Mouse (Mus musculus) CD4-positive, CD25-positive, alpha-beta regulatory T cell, adult 4 months (primary cell): ENCODE results near the gene Kcnab1. TPM values are rescaled to one million over a fixed set of nuclear protein-coding genes. Genes with fewer than 3 reads are reported as not detected.

Experiments used
- ATAC-seq: one replicate; pipeline ENCODE4 v1.8.0; 2017
- polyA plus RNA-seq, 2 experiments: library from polyadenylated mRNA; unstranded; fragments of 100-300 nt; shearing (Covaris generic); gene quantifications; one replicate each; pipeline ENCODE4 v1.2.1; 2017

The Kcnab1 gene
- polyA plus RNA-seq = 1 to 10 TPM; 1.3 to 1.4 TPM

DNA sequence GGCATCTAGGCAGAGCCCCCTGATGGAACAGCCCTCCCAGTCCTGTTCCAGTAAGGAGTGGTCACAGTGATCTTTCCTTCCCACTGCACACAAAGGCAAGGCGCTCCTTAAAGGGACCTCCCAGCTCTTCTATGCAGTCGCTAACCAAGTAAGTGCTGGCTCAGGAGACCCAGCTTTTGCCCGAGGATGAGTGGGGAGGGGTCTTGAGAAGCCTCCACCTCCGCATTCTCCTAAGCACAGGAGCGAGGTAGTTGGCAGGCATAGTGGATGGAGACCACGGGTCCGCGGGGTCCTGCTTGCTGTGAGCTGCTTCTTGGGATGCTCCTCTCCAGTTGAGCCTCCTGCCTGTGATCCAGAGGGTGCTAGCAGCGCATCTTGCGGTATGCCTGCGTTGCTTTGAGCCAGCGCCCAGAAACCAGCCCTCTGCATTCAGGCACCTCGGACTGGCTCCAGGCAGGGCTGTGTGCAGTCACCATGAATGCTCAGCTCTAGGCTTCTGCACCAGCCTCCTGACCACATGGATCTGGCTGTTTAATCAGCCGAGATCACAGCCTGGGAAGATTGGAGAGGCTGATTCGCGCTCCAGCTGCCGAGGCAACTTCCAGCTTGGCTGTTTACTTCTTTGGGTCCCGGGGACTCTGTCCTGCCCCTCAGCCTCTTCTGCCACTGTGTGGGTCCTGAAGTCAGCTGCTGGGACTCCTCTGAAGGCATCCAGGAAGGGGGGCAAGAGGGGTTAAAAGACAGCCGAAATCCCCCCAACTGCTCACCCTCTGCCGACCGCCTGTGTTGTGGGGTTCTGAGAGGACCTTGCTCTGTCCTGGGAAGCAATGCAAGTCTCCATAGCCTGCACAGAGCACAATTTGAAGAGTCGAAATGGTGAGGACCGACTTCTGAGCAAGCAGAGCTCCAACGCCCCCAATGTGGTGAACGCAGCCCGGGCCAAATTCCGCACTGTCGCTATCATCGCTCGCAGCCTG lies at the start of gene Kcnab1:
Gene Kcnab1, plus strand, starts transcription at position 440 of the 977 bp plus-strand sequence.
- no peak for ATAC-seq

GRCm38 (mm10) chr3:65088295-65088694 lies 20.9 kb upstream of the Kcnab1 start:
- ATAC-seq = no peak

DNA sequence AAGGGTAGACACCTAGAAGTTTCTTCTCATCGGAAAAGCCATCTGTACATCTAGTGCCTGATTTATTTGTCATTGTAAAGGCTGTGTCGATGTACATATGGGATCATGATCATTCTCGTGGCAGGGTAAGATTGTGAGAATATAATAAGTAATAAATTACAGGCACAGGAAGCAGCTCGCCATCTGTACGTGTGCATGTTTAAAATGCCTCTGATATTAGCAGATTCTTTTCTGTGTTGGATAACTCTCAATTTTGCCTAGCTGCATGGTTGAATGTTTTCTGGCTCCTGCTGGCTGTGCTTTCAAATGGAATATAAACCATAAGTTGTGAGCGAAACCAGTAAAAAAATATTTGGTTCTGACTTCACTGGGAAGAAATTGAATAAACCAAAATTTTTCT lies 5.1 kb upstream of the Kcnab1 start:
- ATAC-seq = no peak

- no peak for ATAC-seq
These were observed 1.0 kb downstream of the Kcnab1 start for GRCm38 (mm10) chr3:65110190-65110589.

- no peak for ATAC-seq
These were observed 2.0 kb downstream of the Kcnab1 start for GRCm38 (mm10) chr3:65111176-65111575.

DNA sequence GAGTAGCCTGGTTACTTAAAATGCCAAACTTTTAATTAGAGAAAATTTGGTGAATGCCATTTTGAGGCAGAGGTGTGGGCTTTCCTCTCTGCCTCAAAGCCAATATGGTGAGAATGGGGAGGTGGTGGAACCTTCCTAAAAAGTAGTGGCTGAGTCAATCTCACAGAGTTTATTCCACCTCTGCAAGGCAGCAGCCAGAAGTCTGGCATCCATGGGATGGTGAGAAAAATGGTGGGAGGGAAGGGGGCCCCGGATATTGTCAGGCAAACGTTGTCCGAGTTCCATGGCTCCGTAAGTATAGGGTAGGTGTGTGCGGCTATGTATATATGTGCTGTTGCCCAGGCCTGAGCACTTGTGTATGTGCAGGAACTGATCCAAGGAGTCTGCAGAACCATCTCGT lies 6.0 kb downstream of the Kcnab1 start:
- no peak for ATAC-seq

DNA sequence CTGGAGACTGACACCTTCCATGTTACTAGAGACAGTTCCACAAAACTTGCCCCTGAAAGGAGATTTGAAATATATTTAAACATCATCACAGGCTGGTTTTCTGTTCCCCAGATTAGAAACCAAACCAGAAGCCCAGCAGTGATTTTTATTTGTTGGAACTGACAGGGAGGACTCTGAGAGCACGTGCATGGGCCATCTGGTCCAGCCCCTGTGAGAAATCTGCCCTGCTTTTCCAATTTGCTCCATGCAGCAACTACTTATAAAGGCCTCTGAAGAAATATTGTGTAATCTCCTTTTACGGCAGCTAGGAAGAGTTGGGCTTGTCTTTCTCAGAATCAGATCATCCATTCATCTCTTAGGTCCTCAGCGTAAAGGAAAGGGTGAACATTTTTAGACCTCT lies 7.8 kb downstream of the Kcnab1 start:
- no peak for ATAC-seq

DNA sequence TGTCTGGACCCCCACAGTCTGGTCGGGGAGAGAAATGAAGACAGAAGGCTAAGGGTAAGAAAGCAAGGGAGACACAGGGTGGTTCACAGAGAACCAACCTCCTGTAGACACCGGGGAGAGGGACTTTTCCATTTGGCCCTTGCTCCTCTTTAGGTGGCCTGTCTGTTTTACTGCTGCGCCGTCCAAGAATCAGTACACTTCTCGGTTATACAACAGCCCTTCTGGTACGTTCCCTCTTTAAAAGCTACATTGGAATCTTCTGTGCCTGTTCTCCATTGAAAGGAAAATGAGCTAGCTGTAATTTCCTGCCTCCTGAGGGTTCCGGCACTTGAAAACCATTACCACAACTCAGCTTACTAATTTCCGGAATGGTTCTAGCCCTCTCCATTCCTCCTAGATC lies 8.2 kb downstream of the Kcnab1 start:
- ATAC-seq = no peak

- no peak for ATAC-seq
These were observed 15.8 kb downstream of the Kcnab1 start for GRCm38 (mm10) chr3:65124975-65125374.

GRCm38 (mm10) chr3:65129625-65130024 lies 20.4 kb downstream of the Kcnab1 start:
- ATAC-seq = no peak

- no peak for ATAC-seq
These were observed 25.7 kb downstream of the Kcnab1 start for GRCm38 (mm10) chr3:65134931-65135330.

- ATAC-seq = no peak
These were observed 27.7 kb downstream of the Kcnab1 start for GRCm38 (mm10) chr3:65136897-65137296.

- ATAC-seq = no peak
These were observed 29.6 kb downstream of the Kcnab1 start for GRCm38 (mm10) chr3:65138739-65139138.

DNA sequence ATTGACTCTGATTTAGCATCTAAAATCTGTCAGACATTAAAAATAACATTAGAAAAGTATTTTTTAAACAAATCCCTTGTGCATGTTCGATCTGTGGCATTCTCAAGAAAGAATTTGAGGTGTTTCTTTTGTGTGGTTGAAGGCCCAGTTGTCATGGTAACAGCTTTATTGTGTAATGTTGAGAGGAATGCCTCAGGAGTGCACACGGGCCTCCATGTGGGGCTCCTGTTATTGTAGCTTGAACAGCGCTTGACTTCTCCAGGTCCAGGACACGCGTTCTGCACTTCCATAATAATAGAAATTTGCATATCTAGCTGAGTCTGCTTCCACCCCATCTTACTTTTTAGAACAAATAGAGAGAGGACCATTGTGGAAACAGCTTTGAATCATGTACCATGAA lies 36.0 kb downstream of the Kcnab1 start:
- no peak for ATAC-seq

- ATAC-seq = no peak
These were observed 42.6 kb downstream of the Kcnab1 start for GRCm38 (mm10) chr3:65151808-65152207.

GRCm38 (mm10) chr3:65172964-65173363 lies 63.8 kb downstream of the Kcnab1 start:
- ATAC-seq = no peak

GRCm38 (mm10) chr3:65174564-65174963 lies 65.4 kb downstream of the Kcnab1 start:
- no peak for ATAC-seq

DNA sequence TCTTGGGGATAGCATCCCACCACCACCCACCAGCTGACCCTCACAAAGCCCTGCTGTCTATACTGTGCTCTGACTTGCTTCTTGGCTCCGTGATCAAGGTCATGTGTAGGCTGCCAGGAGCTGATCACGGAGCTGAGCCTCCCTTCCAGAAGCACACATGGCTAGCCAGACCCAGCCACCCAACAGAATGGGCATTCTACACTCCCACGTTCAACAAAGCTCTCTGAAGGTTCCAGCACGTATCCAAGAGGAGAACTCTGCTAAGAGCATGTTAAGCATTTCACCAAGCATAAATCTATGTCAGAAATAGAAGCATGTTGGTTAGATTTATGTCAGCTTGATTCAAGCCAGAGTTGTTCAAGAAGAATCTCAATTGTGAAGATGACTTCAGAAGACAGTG lies 66.6 kb downstream of the Kcnab1 start:
- ATAC-seq = no peak

GRCm38 (mm10) chr3:65176846-65177245 lies 67.7 kb downstream of the Kcnab1 start:
- ATAC-seq = no peak

- no peak for ATAC-seq
These were observed 78.9 kb downstream of the Kcnab1 start for GRCm38 (mm10) chr3:65187833-65188698.

DNA sequence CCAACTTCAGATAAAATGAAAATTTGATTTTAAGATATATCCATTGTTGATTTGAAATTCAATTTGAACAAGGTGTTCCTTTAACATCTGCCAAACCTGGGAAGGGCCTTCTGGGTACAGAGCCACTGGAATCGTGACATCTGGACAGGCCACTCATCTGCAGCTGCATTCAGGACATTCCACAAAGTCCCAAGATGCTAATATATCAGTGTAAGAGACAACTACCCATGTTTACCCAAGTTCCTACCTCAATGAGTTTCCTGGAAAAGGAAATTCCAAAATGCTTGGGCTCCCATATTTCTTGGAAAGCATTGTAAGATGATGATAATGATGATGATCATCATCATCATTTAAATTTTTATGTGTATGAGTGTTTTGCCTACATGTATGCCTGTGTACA lies 91.4 kb downstream of the Kcnab1 start:
- ATAC-seq = no peak

DNA sequence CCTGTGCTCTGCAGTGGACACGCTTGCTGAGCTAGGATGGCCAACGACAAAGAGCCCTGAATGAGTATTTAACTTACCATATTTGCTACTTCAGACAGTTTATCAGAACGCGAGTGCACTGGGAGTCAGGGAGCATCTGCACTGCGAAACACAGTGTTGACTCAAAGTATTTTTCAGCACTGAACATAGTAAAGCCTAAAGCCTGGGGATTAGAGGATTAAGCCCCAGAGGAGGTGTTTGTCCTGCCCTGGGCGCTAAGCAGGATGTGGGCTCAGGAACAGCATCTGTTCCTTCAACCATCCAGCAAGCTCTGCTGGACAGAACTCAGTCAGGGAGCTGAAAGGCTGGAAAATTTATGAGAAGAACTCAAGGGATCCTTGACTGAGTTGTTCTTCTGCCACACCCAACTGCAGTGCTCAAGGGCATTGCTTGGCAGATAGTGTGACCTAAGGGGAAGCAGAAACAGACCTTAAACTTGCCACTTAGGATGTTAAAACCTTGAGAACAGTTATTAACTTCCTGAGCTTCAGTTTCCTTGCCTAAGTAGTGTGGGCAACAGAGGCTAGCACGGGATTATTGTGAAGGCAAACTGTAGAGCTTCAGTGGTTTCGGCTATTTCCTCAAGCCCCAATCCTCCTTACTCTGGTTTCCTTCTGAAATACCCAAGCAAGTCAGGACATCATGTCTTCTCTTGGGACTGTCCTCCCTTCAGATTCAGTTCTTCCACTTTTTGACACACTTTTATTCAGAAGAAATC lies 94.4 kb downstream of the Kcnab1 start:
- no peak for ATAC-seq
